Mouse (Mus musculus): Measurements from ENCODE around the gene Gm5128. TPM values are rescaled to one million over a fixed set of nuclear protein-coding genes. Genes with fewer than 3 reads are reported as not detected.

Gene Gm5128
- polyA plus RNA-seq (2014; fragmentation: Illumina TruSeq; extraction: RNeasy Lipid Tissue Mini Kit (QIAGEN cat#74804); ENCODE audit: low read depth, low replicate concordance): not detected

DNA sequence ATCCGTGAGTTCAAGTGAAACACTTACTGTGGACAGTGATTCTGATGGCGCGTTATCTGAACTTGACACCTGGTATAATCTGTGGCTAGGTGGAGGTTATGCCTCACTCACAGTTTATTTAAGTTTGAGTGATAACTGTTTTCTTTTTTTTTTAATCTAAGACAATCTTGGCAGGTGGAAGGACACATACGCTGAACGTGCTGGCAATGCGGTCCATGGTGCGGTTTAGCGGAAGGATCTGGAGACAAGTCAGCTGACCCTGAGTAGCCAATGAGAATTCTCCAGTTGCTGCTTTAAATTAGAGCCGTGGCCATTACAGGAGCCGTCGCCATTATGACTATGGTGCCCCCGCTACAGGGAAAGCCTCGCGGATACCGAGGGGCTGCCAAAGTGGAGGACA lies at the start of gene Gm5128:
TSS of gene Gm5128 (plus strand) at position 301 of the 400 bp plus-strand sequence.

Other genes with a start within 250 kb of the Gm5128 start
- gene Gm15023, start 195.7 kb upstream of the Gm5128 start, polyA plus RNA-seq (2014; fragmentation: Illumina TruSeq; extraction: RNeasy Lipid Tissue Mini Kit (QIAGEN cat#74804); ENCODE audit: low read depth, low replicate concordance): not detected
- 0.99 TPM for gene Tceal6, start 162.6 kb upstream of the Gm5128 start, polyA plus RNA-seq (2014; fragmentation: Illumina TruSeq; extraction: RNeasy Lipid Tissue Mini Kit (QIAGEN cat#74804); ENCODE audit: low read depth, low replicate concordance)
- gene Pramel3, start 71.0 kb upstream of the Gm5128 start, polyA plus RNA-seq (2014; fragmentation: Illumina TruSeq; extraction: RNeasy Lipid Tissue Mini Kit (QIAGEN cat#74804); ENCODE audit: low read depth, low replicate concordance): not detected
- not detected for gene Gm7903, start 60.6 kb downstream of the Gm5128 start, polyA plus RNA-seq (2014; fragmentation: Illumina TruSeq; extraction: RNeasy Lipid Tissue Mini Kit (QIAGEN cat#74804); ENCODE audit: low read depth, low replicate concordance)
- gene AV320801, start 121.3 kb downstream of the Gm5128 start, polyA plus RNA-seq (2014; fragmentation: Illumina TruSeq; extraction: RNeasy Lipid Tissue Mini Kit (QIAGEN cat#74804); ENCODE audit: low read depth, low replicate concordance): not detected
- gene Nxf7, start 225.5 kb downstream of the Gm5128 start, polyA plus RNA-seq (2014; fragmentation: Illumina TruSeq; extraction: RNeasy Lipid Tissue Mini Kit (QIAGEN cat#74804); ENCODE audit: low read depth, low replicate concordance): not detected